Mouse (Mus musculus) embryonic fibroblast, embryonic 13.5 days (primary cell): Measurements from ENCODE around the gene Ankib1.

ENCODE experiments used
- CTCF ChIP-seq: IDR thresholded peaks from 2 replicates; pipeline ENCODE4 v1.5.1; 2011; ENCODE audit warnings: mild to moderate bottlenecking, control low read depth, low read length, moderate library complexity, borderline replicate concordance; ENCODE audit not compliant: insufficient read depth
- POLR2A ChIP-seq: IDR thresholded peaks from 2 replicates; pipeline ENCODE4 v1.6.1; 2011; ENCODE audit warnings: low read depth, mild to moderate bottlenecking, control low read depth, low read length, moderate library complexity

DNA sequence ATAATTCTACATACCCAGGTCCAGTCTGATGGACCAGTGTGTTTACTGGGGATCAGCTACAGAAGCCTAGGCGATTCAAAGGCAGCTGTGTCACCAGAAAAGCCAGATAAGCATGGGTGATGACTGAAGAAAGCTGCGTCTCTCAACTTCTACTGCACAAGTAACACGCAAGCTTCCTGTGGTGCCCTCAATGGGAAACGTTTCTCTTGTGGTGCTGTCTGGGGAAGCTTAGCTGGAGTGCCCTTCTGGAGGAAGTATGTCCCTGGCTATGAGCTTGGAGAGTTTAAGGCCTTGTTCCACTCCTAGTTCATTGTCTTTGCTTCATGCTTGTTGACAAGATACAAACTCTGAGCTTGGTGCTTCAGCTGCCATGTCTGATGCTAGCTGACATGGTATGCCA, 83.4 kb downstream of the Ankib1 start:
- no peak for TF ChIP-seq CTCF
- no peak for TF ChIP-seq POLR2A
